Mouse (Mus musculus): ENCODE measurements at regions not wholly inside any gene's neighbourhood (a gene's known extent, or its start where the extent isn't known, plus 50 kb on each side); places are given as distances from the start of the nearest gene placed in this dataset.

GRCm38 (mm10) chr13:57003565-57004132, 107.9 kb upstream of the Trpc7 start:
- H3K9ac ChIP-seq (ENCODE audit: low read length): no peak overlapping the region
- no peak overlapping the region for H3K4me2 ChIP-seq (ENCODE audit: low read depth, severe bottlenecking)
- no peaks in the 10 kb centered on the region for H3K27me3 ChIP-seq (ENCODE audit: control insufficient read depth, insufficient read depth, low read length)
- 0 out of 2 replicates have a peak, but pooled peaks cover 9% of the 10 kb centered on the region for H3K4me1 ChIP-seq (ENCODE audit: control insufficient read depth, insufficient read depth, low read length)
- no peaks in the 10 kb centered on the region for H3K36me3 ChIP-seq (ENCODE audit: control insufficient read depth, insufficient read depth, low read length)
- no peak for ATAC-seq (ENCODE audit: insufficient number of reproducible peaks, low FRiP score, low TSS enrichment, low read depth)
- H3K27ac ChIP-seq (replicated peaks; ENCODE audit: low read depth, low read length): no peak overlapping the region
- no peak for DNase-seq (ENCODE audit: low spot score)
- H3K9me3 ChIP-seq (ENCODE audit: control insufficient read depth, low read length): no peaks in the 10 kb centered on the region
- H3K4me3 ChIP-seq (ENCODE audit: low read depth, low read length): no peak overlapping the region
- 45% methylated on average over 8 of the region's 8 CpGs for WGBS

- ATAC-seq (ENCODE audit: insufficient number of reproducible peaks, low FRiP score, low TSS enrichment, low read depth) (no peak), DNase-seq (ENCODE audit: low spot score) (peak; percentile 44)
- H3K4me1 ChIP-seq (ENCODE audit: control insufficient read depth, insufficient read depth, low read length): no peaks in the 10 kb centered on the region
- H3K4me3 ChIP-seq (ENCODE audit: low read depth, low read length): no peak overlapping the region
- no peak overlapping the region for H3K9ac ChIP-seq (ENCODE audit: low read length)
- no peaks in the 10 kb centered on the region for H3K27me3 ChIP-seq (ENCODE audit: control insufficient read depth, insufficient read depth, low read length)
- H3K36me3 ChIP-seq (ENCODE audit: control insufficient read depth, insufficient read depth, low read length): no peaks in the 10 kb centered on the region
- H3K27ac ChIP-seq (replicated peaks; ENCODE audit: low read depth, low read length): no peak overlapping the region
- H3K4me2 ChIP-seq (ENCODE audit: low read depth, severe bottlenecking): no peak overlapping the region
- no peaks in the 10 kb centered on the region for H3K9me3 ChIP-seq (ENCODE audit: control insufficient read depth, low read length)
Measured at GRCm38 (mm10) chr13:56992022-56992421, 96.2 kb upstream of the Trpc7 start.

GRCm38 (mm10) chr13:56974063-56974462, 78.3 kb upstream of the Trpc7 start:
- Histone ChIP-seq H3K4me3 (ENCODE audit: low read depth, low read length) (no peak overlapping the region), H3K27me3 (ENCODE audit: control insufficient read depth, insufficient read depth, low read length) (no peaks in the 10 kb centered on the region), H3K9me3 (ENCODE audit: control insufficient read depth, low read length) (no peaks in the 10 kb centered on the region), H3K9ac (ENCODE audit: low read length) (no peak overlapping the region), H3K4me1 (ENCODE audit: control insufficient read depth, insufficient read depth, low read length) (no peaks in the 10 kb centered on the region), H3K27ac (replicated peaks; ENCODE audit: low read depth, low read length) (no peak overlapping the region), H3K4me2 (ENCODE audit: low read depth, severe bottlenecking) (no peak overlapping the region), H3K36me3 (ENCODE audit: control insufficient read depth, insufficient read depth, low read length) (no peaks in the 10 kb centered on the region)
- 81% methylated on average over 3 of the region's 3 CpGs for WGBS
- ATAC-seq (ENCODE audit: insufficient number of reproducible peaks, low FRiP score, low TSS enrichment, low read depth): no peak
- no peak for DNase-seq (ENCODE audit: low spot score)

GRCm38 (mm10) chr13:56955358-56955757, 59.6 kb upstream of the Trpc7 start:
- 44% methylated on average over 5 of the region's 5 CpGs for WGBS
- H3K4me3 ChIP-seq (ENCODE audit: low read depth, low read length): no peak overlapping the region

GRCm38 (mm10) chr13:56948086-56948485, 52.3 kb upstream of the Trpc7 start:
- no peak overlapping the region for H3K9ac ChIP-seq (ENCODE audit: low read length)
- no peak for DNase-seq (ENCODE audit: low spot score)
- H3K4me1 ChIP-seq (ENCODE audit: control insufficient read depth, insufficient read depth, low read length): no peaks in the 10 kb centered on the region
- H3K4me2 ChIP-seq (ENCODE audit: low read depth, severe bottlenecking): no peak overlapping the region
- no peak overlapping the region for H3K27ac ChIP-seq (replicated peaks; ENCODE audit: low read depth, low read length)
- no peaks in the 10 kb centered on the region for H3K9me3 ChIP-seq (ENCODE audit: control insufficient read depth, low read length)
- H3K4me3 ChIP-seq (ENCODE audit: low read depth, low read length): no peak overlapping the region
- no peaks in the 10 kb centered on the region for H3K36me3 ChIP-seq (ENCODE audit: control insufficient read depth, insufficient read depth, low read length)
- no peak for ATAC-seq (ENCODE audit: insufficient number of reproducible peaks, low FRiP score, low TSS enrichment, low read depth)
- no peaks in the 10 kb centered on the region for H3K27me3 ChIP-seq (ENCODE audit: control insufficient read depth, insufficient read depth, low read length)
- 94% methylated on average over 6 of the region's 6 CpGs for WGBS

More at GRCm38 (mm10) chr13:56955358-56955757, 59.6 kb upstream of the Trpc7 start:
- Histone ChIP-seq H3K9ac (ENCODE audit: low read length) (no peak overlapping the region), H3K4me1 (ENCODE audit: control insufficient read depth, insufficient read depth, low read length) (no peaks in the 10 kb centered on the region), H3K27me3 (ENCODE audit: control insufficient read depth, insufficient read depth, low read length) (no peaks in the 10 kb centered on the region), H3K27ac (replicated peaks; ENCODE audit: low read depth, low read length) (no peak overlapping the region), H3K36me3 (ENCODE audit: control insufficient read depth, insufficient read depth, low read length) (no peaks in the 10 kb centered on the region), H3K4me2 (ENCODE audit: low read depth, severe bottlenecking) (no peak overlapping the region), H3K9me3 (ENCODE audit: control insufficient read depth, low read length) (no peaks in the 10 kb centered on the region)
- peak; percentile 38 for DNase-seq (ENCODE audit: low spot score)
- ATAC-seq (ENCODE audit: insufficient number of reproducible peaks, low FRiP score, low TSS enrichment, low read depth): no peak

GRCm38 (mm10) chr13:56947266-56947665, 51.5 kb upstream of the Trpc7 start:
- 62% methylated on average over 7 of the region's 7 CpGs for WGBS

More at GRCm38 (mm10) chr13:56947266-56947665, 51.5 kb upstream of the Trpc7 start:
- H3K4me3 ChIP-seq (ENCODE audit: low read depth, low read length): no peak overlapping the region
- H3K9me3 ChIP-seq (ENCODE audit: control insufficient read depth, low read length): no peaks in the 10 kb centered on the region
- H3K27me3 ChIP-seq (ENCODE audit: control insufficient read depth, insufficient read depth, low read length): no peaks in the 10 kb centered on the region
- no peaks in the 10 kb centered on the region for H3K36me3 ChIP-seq (ENCODE audit: control insufficient read depth, insufficient read depth, low read length)
- no peak overlapping the region for H3K4me2 ChIP-seq (ENCODE audit: low read depth, severe bottlenecking)
- no peak overlapping the region for H3K9ac ChIP-seq (ENCODE audit: low read length)
- ATAC-seq (ENCODE audit: insufficient number of reproducible peaks, low FRiP score, low TSS enrichment, low read depth) (no peak), DNase-seq (ENCODE audit: low spot score) (no peak)
- no peaks in the 10 kb centered on the region for H3K4me1 ChIP-seq (ENCODE audit: control insufficient read depth, insufficient read depth, low read length)
- no peak overlapping the region for H3K27ac ChIP-seq (replicated peaks; ENCODE audit: low read depth, low read length)
